Mouse (Mus musculus): ENCODE results near the gene Gm43552. TPM values are rescaled to one million over a fixed set of nuclear protein-coding genes. Genes with fewer than 3 reads are reported as not detected.

The Gm43552 gene
- polyA plus RNA-seq, 1 experiment from 2014 or later: 1.1 TPM

- WGBS: 81% methylated on average over 6 of the region's 6 CpGs
- H3K27ac ChIP-seq: no peak overlapping the region
- H3K27me3 ChIP-seq (replicated peaks): no peaks in the 10 kb centered on the region
- H3K4me1 ChIP-seq: peaks cover 24% of the 10 kb centered on the region
- H3K4me3 ChIP-seq: no peak overlapping the region
- H3K36me3 ChIP-seq (replicated peaks): peaks cover 17% of the 10 kb centered on the region
- H3K4me2 ChIP-seq: no peak overlapping the region
- H3K9ac ChIP-seq: no peak overlapping the region
- H3K9me3 ChIP-seq: no peaks in the 10 kb centered on the region
- no peak for ATAC-seq (replicated peaks)
Observed at GRCm38 (mm10) chr5:65387008-65387867, 105.4 kb downstream of the Gm43552 start.

- H3K27ac ChIP-seq: no peak overlapping the region
- no peak for ATAC-seq (replicated peaks)
- peaks cover 17% of the 10 kb centered on the region for H3K36me3 ChIP-seq (replicated peaks)
- H3K4me1 ChIP-seq: peaks cover 19% of the 10 kb centered on the region
- H3K27me3 ChIP-seq (replicated peaks): no peaks in the 10 kb centered on the region
- H3K4me3 ChIP-seq: no peak overlapping the region
- H3K4me2 ChIP-seq: no peak overlapping the region
- WGBS: 74% methylated on average over 2 of the region's 2 CpGs
- no peak overlapping the region for H3K9ac ChIP-seq
- no peaks in the 10 kb centered on the region for H3K9me3 ChIP-seq
Observed at GRCm38 (mm10) chr5:65385704-65386103, 106.9 kb downstream of the Gm43552 start.

Other genes starting within 250 kb of the Gm43552 start
- gene Rfc1, start 157.2 kb downstream of the Gm43552 start, polyA plus RNA-seq (2015; fragmentation: Nextera tagmentation; extraction: Ambion mirVana): 25.9 and 27.1 TPM in 2 replicates
- gene Klb, start 144.5 kb downstream of the Gm43552 start, polyA plus RNA-seq (2015; fragmentation: Nextera tagmentation; extraction: Ambion mirVana): 0.13 TPM in 2 replicates
- gene Rpl9, start 101.4 kb downstream of the Gm43552 start, polyA plus RNA-seq (2015; fragmentation: Nextera tagmentation; extraction: Ambion mirVana): 541 and 561 TPM in 2 replicates
- gene Lias, start 101.3 kb downstream of the Gm43552 start, polyA plus RNA-seq (2015; fragmentation: Nextera tagmentation; extraction: Ambion mirVana): 62.5 and 67.8 TPM in 2 replicates
- 41.1 and 45.6 TPM in 2 replicates for gene Ugdh, start 56.9 kb downstream of the Gm43552 start, polyA plus RNA-seq (2015; fragmentation: Nextera tagmentation; extraction: Ambion mirVana)
- 174 and 193 TPM in 2 replicates for gene Smim14, start 44.4 kb upstream of the Gm43552 start, polyA plus RNA-seq (2015; fragmentation: Nextera tagmentation; extraction: Ambion mirVana)
- gene Ube2k, start 44.4 kb upstream of the Gm43552 start, polyA plus RNA-seq (2015; fragmentation: Nextera tagmentation; extraction: Ambion mirVana): 190 and 191 TPM in 2 replicates
- gene Pds5a, start 205.4 kb upstream of the Gm43552 start, polyA plus RNA-seq (2015; fragmentation: Nextera tagmentation; extraction: Ambion mirVana): 45.1 and 46.0 TPM in 2 replicates

All from midbrain, embryonic 15.5 days (tissue).